Mouse (Mus musculus): ENCODE results near the gene Mau2.

DNA sequence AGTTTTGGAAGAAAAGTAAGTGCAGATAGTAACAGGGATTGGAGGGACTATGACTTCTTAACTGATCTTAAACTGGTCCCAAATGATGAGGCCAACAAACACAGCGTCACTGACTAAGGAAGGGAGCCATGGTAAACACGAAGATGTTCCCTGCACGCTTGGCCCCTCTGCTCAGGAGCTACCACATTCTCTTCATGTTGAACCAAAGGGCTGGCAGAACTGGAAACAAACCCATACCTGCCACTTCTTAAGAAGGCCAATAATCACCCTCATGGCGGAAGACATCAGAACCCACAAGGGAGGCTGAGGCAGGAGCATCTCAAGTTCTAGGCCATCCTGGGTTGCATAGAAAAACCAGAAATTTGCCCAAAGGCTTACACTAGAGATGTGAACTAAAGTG lies 43.3 kb downstream of the Mau2 start:
- no peak for TF ChIP-seq CTCF (IDR thresholded peaks at IDR 0.05)
- no peak for TF ChIP-seq POLR2A (IDR thresholded peaks at IDR 0.05; ENCODE audit: insufficient read depth, low read depth, low read length)

Data from heart, adult 2 months (tissue).